Mouse (Mus musculus): Measurements from ENCODE around the gene Zfp746.
A peak's percentile ranks its signal among the peaks of the same experiment; 100 is the strongest.
"Not testable (repeated sequence)": the region's sequence is repeated elsewhere in the genome, so short reads cannot be mapped to it uniquely, and the experiment has no call there.

The Zfp746 gene

DNA sequence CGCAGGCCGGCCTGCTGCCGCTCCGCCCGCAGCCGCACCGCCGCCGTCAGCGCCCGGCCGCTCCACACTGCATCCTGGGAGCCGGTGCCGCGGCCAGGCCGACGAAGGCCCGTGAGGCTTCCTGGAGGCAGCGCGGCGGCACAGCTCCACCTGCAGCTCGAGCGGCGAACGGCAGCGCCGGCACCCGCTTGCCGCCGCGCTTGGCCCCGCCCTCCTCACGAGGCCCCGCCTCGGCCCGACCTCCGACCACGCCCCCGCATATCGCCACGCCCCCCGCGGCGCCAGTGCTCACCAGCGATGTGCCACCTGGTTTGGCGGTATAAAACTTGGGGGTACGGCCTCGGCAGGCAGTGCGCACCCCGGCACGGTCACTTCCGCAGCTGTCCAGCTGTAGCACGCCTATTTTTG is at the start of gene Zfp746:
Gene Zfp746, minus strand, starts transcription at position 123 of the 408 bp plus-strand sequence.
- DNase-seq, result peak; percentile 97

DNA sequence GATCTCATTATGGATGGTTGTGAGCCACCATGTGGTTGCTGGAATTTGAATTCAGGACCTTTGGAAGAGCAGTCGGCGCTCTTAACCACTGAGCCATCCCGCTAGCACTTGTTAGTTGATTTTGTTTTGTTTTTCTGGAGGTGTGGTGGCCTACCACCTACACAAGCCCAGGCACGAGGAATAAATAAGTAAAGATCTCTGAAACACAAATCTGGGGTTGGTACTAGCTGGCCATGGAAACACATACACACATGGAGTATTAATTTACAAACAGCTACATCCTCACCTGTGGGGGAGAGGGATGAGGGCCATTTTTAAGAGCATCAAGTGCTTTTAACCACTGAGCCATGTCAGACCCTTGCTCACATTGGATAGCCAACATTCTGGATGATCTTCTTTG is 34.7 kb upstream of the Zfp746 start:
- DNase-seq, result not testable (repeated sequence)

DNA sequence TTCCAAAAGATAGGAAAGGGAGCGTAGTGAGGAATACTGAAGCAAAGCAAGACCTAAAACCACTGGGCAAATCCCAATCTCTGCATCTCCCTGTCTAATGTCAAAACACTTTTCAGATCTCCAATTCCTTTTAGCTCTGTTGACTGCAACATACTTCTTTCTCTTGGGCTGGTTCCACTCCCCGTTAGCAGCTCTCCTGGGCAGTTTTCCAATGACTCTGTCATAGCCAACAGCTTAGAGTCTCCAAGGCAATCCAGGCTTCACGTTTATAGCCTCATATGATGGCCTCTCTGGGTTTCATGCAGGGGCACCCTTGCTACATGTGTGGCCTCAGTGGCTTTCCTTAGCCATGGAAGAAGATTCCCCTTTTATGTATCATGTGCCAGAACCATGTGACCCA is 29.6 kb upstream of the Zfp746 start:
- DNase-seq, result no peak

DNA sequence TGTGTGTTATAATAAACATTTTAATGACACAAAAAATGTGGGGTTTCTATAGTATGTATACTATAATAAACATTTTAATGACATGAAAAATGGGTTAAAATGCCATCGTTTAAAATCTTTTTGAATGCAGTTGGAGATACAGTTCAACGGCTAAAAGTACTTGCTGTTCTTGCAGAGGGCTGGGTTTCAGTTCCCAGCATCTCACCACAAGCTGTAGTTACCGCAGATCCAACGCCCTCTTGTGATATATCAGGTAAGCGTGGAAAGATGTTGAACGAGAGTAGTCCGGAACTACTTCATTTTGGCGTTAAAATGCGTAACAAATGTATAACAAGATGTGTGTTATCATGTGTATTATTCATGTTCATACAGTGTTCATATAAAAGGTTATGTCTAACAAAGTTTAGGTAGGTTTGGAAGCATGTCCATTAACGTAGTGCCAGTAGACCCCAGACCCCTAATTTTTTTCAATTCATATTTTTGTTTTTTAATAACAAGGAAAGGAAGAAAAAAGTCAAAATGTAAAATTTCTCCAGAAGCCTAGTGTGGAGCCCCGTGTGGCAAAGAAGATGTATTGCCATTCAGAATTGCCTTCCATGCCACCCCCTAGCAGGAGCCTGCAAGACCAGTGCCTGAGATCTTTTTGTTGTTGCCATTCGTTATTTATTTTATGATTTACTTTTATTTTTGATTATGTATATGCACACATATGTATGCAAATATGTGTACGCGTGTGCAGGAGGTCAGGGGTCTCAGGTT is 743 bp upstream of the Zfp746 start:
- no peak for DNase-seq

DNA sequence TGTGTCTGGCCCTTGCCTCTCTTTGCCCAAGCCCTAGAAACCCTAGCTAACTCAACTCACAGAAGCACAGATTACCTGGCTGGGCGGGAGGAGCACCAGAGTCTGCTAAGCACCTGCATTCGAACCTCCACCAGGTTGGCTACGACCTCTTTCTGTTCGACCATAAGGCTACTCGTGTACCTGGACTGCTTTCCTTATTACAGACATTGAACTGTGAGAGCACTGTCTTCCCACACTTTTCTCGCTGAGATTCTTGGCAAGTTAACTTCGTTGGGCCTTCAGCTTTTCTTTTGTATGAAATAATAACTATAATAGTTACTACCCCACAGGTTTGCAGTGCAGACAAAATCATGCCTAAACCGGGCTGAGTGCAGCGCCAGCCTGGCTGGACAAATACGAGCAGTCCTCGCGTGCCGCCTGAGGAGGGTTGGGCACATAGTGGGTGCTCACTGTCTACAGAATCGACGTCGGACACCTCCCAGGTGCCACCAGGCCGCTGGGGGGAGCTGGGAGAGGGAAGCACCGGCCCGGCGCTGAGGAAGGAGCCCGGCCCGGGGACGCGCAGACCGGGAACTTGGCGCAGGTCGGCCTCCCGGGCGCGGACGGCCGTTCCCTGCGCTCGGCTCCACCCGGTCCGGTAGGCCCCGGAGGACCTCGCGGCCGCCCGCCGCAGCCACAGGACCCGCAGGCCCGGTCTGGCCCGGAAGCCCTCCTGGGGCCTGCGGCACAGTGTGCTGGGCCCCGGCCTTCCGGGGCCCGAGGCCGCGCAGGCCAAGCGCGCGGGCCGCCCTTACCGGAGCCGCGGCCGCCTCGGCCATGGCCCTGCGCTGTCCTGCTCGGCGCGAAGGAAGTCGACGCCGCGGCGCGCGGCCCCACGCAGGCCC is 630 bp downstream of the Zfp746 start:
- peak; percentile 79 for DNase-seq

DNA sequence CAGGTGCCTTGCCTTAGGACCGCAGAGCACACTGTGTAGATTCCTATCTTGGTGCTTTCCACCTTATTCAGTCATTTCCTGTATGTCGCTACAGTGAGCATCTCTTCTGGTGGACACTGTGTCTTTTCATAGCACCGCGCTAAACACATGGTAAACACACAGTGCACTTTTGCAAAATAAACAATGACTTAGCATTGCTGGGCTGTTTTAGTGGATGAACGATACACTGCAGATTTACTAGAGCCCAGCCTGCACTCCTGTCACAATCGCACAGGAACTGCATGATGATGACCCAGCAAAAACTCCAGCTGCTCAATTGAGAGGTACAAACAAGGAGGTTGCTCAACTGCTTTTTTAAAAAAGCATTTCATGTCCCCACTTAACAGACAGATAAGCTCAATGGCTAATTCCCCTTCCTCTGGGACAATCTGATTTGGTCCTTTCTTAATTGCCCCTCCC is 2.6 kb downstream of the Zfp746 start:
- no peak for DNase-seq

DNA sequence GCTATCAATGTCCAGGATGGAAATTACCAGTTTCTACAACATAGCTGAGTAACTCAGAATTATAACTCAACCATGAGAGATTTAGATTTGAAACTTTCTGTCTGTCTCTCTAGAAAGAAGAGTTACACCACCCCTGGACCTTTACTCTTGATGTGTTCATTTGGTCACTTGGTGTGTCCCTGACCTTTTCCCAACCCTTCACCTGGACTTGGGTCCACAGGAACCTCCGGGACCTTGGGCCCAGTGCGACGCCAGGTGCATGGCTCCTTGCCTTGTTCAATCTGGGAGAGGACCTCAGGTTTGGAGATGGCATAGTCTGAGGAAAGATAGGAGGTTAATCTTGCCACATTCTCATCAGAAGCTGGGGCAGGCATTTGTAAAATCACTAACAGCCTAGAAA is 4.4 kb downstream of the Zfp746 start:
- no peak for DNase-seq

DNA sequence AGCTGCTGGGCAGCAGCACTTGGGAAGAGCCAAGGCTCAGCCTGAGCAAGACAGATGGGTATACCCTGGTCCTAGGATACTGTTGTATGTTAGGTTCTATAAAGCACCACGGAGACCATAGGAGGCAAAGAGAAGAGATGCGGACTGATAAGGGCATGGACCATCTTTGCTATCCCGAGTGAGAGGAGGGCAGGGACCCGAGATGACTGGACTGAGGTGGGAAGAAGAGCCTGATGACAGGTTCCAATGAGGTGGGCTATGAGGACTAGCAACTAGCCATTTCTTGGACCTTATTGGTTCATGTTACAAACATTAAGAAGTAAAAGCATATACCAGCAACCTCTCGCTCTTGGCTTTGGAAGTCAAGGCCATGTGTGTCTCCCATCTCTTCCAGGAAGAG is 5.4 kb downstream of the Zfp746 start:
- DNase-seq, result no peak

DNA sequence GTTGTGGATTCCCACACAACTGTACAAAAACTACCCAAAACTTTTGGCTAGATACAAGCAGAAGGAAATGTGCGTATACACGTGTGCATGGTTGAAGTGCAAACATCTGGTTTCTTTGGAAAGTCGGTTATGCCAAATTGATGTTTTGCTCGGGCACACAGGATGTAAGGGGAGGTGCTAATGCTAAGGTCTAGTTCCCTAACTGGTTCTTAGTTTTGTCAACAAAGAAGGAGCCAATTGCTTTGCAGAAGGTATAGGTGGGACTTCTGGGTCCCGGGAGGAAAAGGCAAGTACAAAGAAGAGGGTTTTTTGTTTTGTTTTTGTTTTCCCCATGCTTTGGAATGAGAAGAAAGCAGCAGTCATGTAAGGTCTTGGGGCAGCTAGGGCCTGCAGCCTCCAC is 13.1 kb downstream of the Zfp746 start:
- DNase-seq, result no peak

DNA sequence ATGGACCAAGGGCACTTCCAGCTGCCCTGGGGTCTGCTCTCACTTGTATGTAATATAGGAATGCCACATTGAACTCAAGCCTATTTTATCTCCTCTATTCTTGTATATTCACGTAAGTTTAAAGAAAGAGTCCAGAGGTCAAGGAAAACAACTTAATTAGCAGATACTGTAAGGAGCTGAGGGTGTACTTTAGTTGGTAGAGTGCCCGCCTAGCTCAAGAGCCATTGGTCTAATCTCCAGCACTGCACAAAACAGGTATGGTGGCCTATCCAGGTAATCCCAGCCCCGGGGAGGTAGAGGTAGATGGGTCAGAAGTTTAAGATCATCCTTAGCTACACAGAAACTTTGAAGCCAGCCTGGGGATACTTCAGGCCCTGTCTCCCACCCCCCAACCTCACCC is 18.9 kb downstream of the Zfp746 start:
- DNase-seq, result no peak

DNA sequence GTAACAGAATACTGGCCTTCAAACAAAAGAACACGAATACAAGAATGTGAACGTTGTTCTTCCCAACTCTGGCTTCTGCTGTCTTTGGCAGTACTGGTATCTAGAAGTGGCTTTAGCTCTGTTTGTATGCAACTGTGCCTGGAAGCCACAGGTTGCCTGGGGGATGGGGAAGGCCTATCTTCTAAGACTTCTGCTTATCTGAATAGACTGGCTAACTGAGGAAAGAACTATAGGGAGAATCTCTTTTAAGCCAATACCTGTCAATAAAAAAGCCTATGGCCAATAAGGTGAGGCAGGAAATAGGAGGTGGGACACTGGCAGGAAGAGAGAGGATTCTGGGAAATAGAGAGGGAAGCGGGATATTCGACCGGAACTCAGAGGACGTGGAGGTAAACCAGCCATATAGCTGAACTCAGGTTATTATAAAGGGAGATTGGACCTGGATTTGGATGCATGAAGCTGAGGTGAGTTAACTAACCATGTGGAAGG is 20.8 kb downstream of the Zfp746 start:
- no peak for DNase-seq

DNA sequence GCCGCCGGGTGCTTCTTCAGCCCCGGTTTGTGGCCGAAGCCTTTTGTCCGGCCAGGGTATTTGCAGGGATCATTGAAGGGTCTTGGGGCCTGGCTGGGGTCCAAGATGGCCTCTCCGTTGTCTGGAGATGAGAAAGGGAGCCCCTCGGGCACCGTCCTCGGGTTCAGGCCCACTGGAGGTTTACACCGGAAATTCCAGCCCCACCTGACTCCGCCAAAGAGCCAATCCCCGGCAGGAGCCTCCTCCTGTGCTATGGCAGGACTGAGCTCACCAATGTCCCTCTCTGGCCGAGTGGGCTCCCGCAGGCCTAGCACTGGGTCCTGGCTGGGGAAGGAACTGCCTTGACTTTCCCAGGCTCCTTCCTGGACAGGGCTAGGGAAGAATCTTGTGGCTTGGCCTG is 21.9 kb downstream of the Zfp746 start:
- DNase-seq, result no peak

DNA sequence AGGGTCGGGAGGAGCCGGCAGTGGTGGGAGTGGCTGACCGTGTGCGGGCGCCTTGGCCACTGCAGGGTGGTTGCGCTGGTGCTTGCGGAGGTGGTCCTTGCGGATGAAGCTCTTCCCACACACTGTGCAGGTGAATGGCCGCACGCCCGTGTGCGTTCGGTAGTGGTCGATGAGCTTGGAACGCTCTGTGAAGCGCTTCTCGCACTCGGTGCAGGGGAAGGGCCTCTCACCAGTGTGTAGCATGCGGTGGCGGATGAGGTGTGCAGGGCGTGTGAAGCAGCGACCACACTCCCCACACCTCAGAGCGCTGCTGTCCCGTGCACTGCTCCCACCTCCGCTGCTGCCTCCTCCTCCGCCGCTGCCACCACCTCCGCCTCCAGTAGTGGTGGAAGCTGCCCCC is 22.5 kb downstream of the Zfp746 start:
- DNase-seq, result no peak

DNA sequence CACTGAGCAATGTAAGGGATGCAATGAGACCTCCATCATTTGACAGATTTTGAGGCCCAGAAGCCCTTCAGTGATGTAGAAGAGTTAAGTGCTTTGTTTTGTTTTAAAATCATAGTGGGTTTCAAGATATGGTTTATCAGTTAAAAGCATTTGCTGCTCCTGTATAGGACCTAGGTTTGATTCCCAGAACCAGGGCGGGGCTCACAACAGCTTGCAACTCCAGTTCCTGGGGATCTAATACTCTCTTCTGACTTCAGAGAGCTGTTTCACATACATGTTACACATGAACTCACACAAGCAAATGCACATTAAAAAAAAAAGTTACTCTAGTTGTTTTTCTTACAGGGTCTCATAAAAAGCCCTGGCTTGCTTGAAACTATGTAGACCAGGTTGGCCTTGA is 25.5 kb downstream of the Zfp746 start:
- no peak for DNase-seq

DNA sequence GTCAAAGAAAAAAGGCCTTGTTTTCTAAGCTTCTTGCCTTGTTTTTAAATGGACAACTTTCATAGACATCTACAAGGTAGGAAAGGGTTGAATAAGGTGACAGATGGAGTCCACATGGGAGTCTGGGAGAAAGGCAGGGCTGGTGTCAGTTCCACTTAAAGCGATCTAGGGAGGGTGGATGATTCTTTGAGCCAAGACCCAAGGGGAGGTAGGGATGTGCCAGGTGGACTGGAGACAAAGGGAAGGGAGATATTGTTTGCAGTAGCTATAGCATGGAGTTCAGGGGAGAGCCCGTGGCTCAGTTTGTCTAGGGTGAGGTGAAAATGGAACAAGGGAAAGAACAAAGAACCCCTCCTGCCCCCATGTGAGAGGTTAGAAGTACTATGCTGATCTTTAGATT is 26.0 kb downstream of the Zfp746 start:
- no peak for DNase-seq

DNA sequence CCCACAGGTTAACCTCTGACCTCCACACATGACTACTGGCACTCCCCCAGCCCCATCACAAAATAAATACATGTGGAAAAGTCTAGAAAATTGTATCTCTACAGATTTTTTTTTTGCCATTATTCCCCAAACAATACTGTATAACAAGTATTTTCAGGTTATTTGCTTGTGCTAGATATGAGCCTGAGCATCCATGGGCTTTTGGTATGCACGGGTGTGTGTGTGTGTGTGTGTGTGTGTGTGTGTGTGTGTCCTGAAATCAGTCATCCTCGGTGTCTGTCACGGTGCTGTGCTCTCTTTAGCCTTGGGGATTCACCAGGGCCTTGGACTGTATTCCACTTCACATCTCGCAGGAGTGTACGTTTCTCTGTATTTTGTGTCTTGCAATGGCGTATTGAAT is 34.3 kb downstream of the Zfp746 start:
- no peak for DNase-seq

DNA sequence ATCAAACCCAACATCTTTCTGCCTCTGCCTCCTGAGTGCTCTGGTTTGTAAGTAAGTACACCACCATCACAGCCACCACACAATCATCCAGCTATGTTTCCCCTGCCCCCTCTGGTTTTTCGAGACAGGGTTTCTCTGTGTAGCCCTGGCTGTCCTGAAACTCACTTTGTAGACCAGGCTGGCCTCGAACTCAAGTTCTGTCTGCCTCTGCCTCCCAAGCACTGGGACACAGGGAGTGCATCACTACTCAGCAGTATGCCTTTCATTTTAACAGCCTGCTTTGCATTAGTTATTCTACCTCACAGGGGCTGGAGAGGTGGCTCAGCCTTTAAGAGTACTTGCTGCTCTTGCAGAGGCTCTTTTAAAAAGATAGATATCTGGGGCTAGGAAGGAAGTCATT is 34.7 kb downstream of the Zfp746 start:
- no peak for DNase-seq

DNA sequence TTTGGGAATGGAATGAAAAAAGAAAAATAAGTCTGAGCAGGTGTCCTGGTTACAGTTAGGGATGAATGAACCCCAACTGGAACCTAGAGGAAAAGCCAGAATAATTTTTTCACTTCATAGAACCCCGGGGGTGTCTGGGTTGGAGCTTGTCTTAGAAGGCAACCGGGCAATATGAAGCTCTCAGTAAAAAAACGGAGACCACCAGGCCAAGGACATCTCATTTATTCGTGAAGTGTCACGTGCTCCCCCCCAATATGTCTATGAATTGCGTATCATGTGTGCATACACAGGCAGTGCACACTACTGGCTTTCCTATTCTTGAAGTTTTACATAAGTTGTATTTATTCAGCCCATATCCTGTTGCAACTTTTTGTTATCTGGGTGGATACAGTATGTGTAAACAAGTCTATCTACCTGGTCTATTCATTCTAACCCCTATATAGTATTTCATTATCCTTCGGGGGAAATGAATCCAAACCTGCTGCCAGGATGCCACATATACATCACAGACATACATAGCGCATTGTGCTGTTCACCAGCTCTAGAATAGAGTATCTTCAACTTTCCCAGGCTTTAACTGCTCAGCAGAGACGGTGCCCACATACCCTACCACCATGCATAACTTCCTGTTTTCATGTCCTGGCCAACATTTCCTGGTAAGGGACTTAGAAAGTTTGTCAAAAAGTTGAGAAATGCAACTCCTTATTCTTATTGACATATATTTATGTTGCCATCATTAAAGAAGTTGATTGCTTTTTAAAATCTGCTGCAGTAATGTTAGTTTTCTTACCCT is 36.9 kb downstream of the Zfp746 start:
- DNase-seq, result no peak

DNA sequence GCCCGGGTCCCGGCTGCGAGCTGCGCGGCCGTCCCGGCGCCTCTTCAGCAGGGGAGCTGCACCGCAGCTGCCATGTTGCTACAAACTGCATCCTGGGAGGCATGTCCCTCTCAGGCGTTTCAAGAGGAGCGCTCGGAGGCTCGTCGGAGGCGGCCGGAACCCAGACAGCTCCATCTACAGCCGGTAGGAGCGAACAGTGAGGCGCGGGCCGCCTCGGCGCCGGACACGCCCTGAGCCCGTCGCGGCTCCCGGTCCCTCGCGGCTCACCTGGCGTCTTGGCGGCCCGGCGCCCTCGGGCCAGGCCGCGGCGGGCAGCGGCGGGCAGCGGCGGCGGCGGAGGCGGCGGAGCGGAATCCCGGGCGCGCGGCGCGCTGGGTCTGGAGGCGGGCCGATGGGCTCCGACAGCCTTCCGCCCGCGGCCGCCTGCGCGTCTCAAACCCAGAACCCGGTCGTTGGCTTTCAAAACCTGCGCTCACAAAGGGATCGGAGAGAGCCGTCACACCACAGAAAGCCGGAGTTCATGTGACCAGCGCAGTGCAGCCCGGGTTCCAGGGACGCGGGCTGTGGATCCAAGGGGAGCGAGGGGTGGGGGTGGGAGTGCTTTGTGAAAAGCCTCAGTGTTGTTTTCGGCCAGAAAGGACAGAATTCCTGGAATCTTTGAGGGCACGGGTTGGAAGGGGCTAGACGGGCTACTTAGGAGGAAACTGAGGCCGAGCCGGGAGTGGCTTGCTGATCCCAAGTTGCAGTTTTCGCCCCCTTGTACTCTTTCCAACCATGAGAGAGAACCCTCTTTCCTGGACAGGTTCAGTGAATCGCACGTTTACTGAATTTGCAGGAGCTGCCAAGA is 37.7 kb downstream of the Zfp746 start, which contains the start of gene Zfp777:
Gene Zfp777, minus strand, starts transcription at position 486 of the 847 bp plus-strand sequence.
- DNase-seq, result peak; percentile 92

DNA sequence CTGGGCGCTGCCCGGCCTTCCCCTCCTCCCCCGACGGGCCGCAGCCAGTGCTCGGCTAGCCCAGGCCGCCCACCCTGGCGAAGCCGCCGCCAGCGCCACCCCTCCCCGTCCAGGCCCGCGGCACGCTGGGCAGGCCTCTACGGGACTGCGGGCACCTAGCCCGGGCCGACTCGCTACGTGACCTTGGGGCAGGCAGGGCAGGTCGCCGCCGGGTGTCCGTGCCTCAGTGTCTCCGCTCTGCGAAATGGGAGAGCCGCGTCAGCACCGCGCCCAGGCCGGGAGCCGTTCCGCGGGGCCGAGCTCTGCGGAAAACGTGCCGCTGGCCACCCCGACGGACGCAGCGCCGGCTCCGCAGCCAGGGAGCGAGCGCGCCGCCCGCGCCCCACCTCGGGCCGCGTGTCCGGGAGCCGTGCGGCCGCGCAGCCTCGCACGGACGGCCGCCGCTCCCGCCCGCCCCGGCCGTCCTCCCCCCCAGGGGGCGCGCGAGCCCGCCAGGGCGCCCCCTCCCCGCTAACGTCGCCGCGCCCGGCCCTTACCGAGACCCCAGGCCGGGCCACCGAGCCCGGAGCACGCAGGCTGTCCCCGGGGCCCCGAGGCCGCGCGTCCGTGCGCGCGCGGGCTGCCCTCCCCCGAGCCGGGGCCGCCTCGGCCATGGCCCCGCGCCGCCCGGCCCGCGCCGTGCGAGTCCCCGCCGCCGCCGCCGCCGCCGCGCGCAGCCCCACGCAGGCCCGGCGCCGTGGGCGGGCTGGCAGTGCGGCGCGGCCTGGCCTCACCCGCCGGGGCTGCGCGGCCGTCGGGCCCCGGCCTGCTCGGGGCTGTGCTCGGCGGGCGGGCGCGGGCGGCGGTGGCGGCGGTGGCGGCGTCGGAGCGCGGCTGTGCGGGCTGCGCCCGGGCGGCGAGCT is 38.7 kb downstream of the Zfp746 start:
- DNase-seq, result peak; percentile 54

DNA sequence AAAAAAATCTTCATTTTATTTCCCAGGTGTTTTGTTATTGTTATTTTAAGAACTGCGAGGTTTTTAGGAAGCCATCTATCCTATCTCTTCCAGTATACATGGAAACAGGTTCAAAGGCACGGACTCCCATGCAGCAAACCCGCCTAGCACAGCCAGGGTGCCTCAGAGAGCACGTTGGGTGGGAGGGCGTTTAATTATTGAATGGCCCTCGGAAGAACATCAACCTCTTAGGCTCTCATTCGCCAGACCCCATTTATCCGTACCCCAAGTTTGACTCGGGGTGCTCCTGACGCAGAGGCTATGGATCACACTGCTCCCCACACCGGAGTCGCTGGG is 39.3 kb downstream of the Zfp746 start:
- DNase-seq, result no peak

Data from kidney, postnatal 10 days (tissue).